In the genomic region with DNA sequence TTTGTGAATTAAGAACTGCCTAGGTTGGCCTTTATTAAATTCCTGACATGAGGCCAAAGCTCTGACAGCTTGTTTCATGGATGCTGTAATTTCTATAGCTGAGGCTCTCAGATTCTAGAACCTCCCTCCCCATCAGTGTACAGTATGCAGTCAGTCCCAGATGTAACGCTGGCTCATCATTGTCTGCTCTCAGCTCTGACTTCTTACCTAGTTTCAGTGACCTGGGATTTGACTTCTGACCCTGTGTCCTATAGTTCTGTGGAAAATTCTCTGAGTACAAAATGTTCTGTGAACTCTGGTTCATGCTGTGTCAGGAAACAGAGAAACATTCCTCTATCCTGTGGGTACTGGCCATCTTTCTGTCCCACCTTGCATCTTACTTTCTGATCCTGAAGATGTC, we compare ENCODE assay signal across 19 mouse cellular contexts.
"Had no signal": no experiment of that assay in that cellular context is flagged by ENCODE, and none has a peak within 500 bp of the region (broad histone marks: within the 10 kb centered on the region; RNA-seq: fewer than 3 reads in every experiment).

No protein-coding gene starts in this region.

- H3K9ac ChIP-seq: intestine, embryonic 15.5 days; liver, embryonic 13.5 days; lung, embryonic 14.5 days; midbrain, embryonic 12.5 days; midbrain, embryonic 15.5 days; neural tube, embryonic 12.5 days; neural tube, embryonic 15.5 days had no signal

- H3K27me3 ChIP-seq: intestine, embryonic 15.5 days; liver, embryonic 13.5 days; midbrain, embryonic 12.5 days; midbrain, embryonic 15.5 days; neural tube, embryonic 12.5 days; neural tube, embryonic 15.5 days had no signal

- DNase-seq: kidney, adult 18-20 months; layer of hippocampus, postnatal 36 days; liver, embryonic 13.5 days; lung, embryonic 14.5 days; right cerebral cortex, adult 18-20 months; right cerebral cortex, postnatal 14 days; right cerebral cortex, postnatal 4 days; thymus, adult 2 months; thymus, postnatal 14 days; thymus, postnatal 4 days had no signal

- H3K27ac ChIP-seq: intestine, embryonic 15.5 days; left cerebral cortex, adult 2 months; liver, embryonic 13.5 days; macrophage; midbrain, embryonic 12.5 days; midbrain, embryonic 15.5 days; neural tube, embryonic 12.5 days; neural tube, embryonic 15.5 days; stomach, postnatal 0 days had no signal

- H3K4me2 ChIP-seq: intestine, embryonic 15.5 days; liver, embryonic 13.5 days; lung, embryonic 14.5 days; midbrain, embryonic 12.5 days; midbrain, embryonic 15.5 days; neural tube, embryonic 12.5 days; neural tube, embryonic 15.5 days had no signal

- H3K4me3 ChIP-seq: intestine, embryonic 15.5 days; left cerebral cortex, adult 2 months; liver, embryonic 13.5 days; midbrain, embryonic 12.5 days; midbrain, embryonic 15.5 days; neural tube, embryonic 12.5 days; neural tube, embryonic 15.5 days had no signal

- H3K9me3 ChIP-seq: intestine, embryonic 15.5 days; liver, embryonic 13.5 days; midbrain, embryonic 12.5 days; midbrain, embryonic 15.5 days; neural tube, embryonic 12.5 days; neural tube, embryonic 15.5 days had no signal

- H3K36me3 ChIP-seq: intestine, embryonic 15.5 days; liver, embryonic 13.5 days; midbrain, embryonic 12.5 days; midbrain, embryonic 15.5 days; neural tube, embryonic 12.5 days; neural tube, embryonic 15.5 days had no signal

- H3K4me1 ChIP-seq: intestine, embryonic 15.5 days; liver, embryonic 13.5 days; midbrain, embryonic 12.5 days; midbrain, embryonic 15.5 days; neural tube, embryonic 12.5 days had no signal

- ATAC-seq: intestine, embryonic 15.5 days; lung, postnatal 0 days; midbrain, embryonic 15.5 days had no signal
